In the genomic region with DNA sequence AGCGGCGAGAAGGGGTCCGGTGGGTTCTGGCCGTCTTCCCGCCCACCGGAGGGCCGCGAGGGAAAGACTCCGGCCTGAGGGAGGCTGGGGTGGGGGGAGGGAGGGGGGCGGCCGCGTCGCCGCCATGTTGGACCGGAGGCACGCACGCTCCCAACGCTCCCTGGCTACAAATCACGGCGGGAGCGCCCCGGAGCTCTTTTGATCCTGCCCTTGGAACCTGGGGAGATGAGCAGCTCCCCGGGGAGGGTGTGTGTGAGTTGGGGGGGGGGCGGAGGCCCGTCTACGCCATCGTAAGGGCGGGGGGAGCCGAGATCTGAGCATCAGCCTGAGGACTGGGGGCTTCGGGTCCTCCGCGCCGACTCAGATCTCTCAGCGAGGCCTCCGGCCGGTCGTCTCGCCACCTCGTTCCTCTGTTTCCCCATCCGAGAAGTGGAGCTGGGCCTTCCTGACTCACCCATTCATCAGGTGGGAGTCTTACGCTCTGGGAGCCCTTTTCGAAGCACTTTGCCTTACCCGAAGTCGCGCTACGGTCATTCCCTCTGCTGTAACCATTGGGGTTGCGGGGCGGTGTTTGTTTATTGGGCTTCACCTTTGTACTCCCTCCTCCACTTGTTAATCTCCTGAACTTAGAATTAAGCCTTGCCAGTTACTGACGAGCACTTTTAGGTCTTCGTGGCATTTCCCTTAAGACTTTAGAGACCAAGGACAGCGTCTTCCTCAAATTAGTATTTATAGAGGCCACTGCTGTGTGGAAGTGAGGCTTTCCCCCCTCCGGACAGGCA, we compare ENCODE assay signal across 8 mouse cellular contexts. TPM values are rescaled to one million over a fixed set of nuclear protein-coding genes. Genes with fewer than 3 reads are reported as not detected.
DNase-seq lines count a peak whose midpoint lies in the region; ATAC-seq and TF ChIP-seq lines count a peak whose summit lies in the region.

No protein-coding gene starts in this region.

- H3K36me3 ChIP-seq in heart, postnatal 0 days (replicated peaks; ENCODE audit: control insufficient read depth, insufficient read depth, low read length) = 0 out of 2 replicates have a peak, but pooled peaks cover 12% of the 10 kb centered on the region
- peaks cover 8% of the 10 kb centered on the region for H3K36me3 ChIP-seq in limb, embryonic 14.5 days (ENCODE audit: control insufficient read depth, insufficient read depth, low read length)

- H3K9ac ChIP-seq in heart, postnatal 0 days (replicated peaks; ENCODE audit: low read depth, low read length) = peak overlapping the region; percentile 95
- peak overlapping the region; percentile 81 for H3K9ac ChIP-seq in limb, embryonic 14.5 days (ENCODE audit: low read depth, low read length, severe bottlenecking)

- peak overlapping the region; percentile 97 for H3K27ac ChIP-seq in heart, postnatal 0 days (ENCODE audit: low read depth)
- peak overlapping the region; percentile 92 for H3K27ac ChIP-seq in limb, embryonic 14.5 days (replicated peaks; ENCODE audit: low read depth, low read length)
- peak overlapping the region; percentile 90 for H3K27ac ChIP-seq in olfactory bulb, adult 2 months (ENCODE audit: insufficient read depth, low read depth, low read length)

- H3K4me2 ChIP-seq in heart, postnatal 0 days (ENCODE audit: low read depth, low read length) = peak overlapping the region; percentile 98
- H3K4me2 ChIP-seq in limb, embryonic 14.5 days (replicated peaks; ENCODE audit: low read depth, low read length, severe bottlenecking) = peak overlapping the region; percentile 80

- TF ChIP-seq EP300 in heart, postnatal 0 days (IDR thresholded peaks at IDR 0.05; ENCODE audit: low read depth) = no peak

- no peaks in the 10 kb centered on the region for H3K9me3 ChIP-seq in heart, postnatal 0 days (replicated peaks; ENCODE audit: control insufficient read depth, low read length)
- H3K9me3 ChIP-seq in limb, embryonic 14.5 days (ENCODE audit: control insufficient read depth, low read length) = no peaks in the 10 kb centered on the region

- no peak for TF ChIP-seq POLR2A in limb, embryonic 14.5 days (IDR thresholded peaks at IDR 0.05; ENCODE audit: borderline replicate concordance, extremely low read depth, insufficient read depth, insufficient read length)
- TF ChIP-seq POLR2A in olfactory bulb, adult 2 months (IDR thresholded peaks at IDR 0.05; ENCODE audit: insufficient read depth, low read depth, low read length) = no peak

- H3K4me3 ChIP-seq in heart, postnatal 0 days (ENCODE audit: low read depth, low read length) = peak overlapping the region; percentile 99
- peak overlapping the region; percentile 86 for H3K4me3 ChIP-seq in limb, embryonic 14.5 days (replicated peaks; ENCODE audit: low read length)
- H3K4me3 ChIP-seq in olfactory bulb, adult 2 months (ENCODE audit: insufficient read depth, low read depth, low read length) = peak overlapping the region; percentile 71

- peak; percentile 84 for ATAC-seq in heart, postnatal 0 days (ENCODE audit: insufficient read depth, low read depth)
- ATAC-seq in limb, embryonic 14.5 days (ENCODE audit: low FRiP score, low read depth) = peak; percentile 84

- peaks cover 10% of the 10 kb centered on the region for H3K4me1 ChIP-seq in heart, postnatal 0 days (ENCODE audit: control insufficient read depth, insufficient read depth)
- H3K4me1 ChIP-seq in limb, embryonic 14.5 days (ENCODE audit: control insufficient read depth, insufficient read depth, low read length) = peaks cover 13% of the 10 kb centered on the region
- H3K4me1 ChIP-seq in olfactory bulb, adult 2 months (ENCODE audit: control insufficient read depth, insufficient read depth, low read length) = 0 out of 2 replicates have a peak, but pooled peaks cover 3% of the 10 kb centered on the region

- peak; percentile 28 for DNase-seq in cerebellum, adult 11 months
- DNase-seq in cerebellum, postnatal 4 days (ENCODE audit: low spot score in 2 of 2) = no peak
- peak; percentile 5 for DNase-seq in thymus, postnatal 14 days
- DNase-seq in thymus, adult 18-20 months = no peak
- DNase-seq in heart, postnatal 0 days (ENCODE audit: low spot score) = peak; percentile 46
- DNase-seq in limb, embryonic 14.5 days (ENCODE audit: low spot score) = peak; percentile 48
- DNase-seq in urinary bladder, postnatal 4 days (ENCODE audit: low spot score in 2 of 2) = no peak

- under 1% methylated on average over 40 of the region's 52 CpGs for WGBS in heart, postnatal 0 days
- WGBS in limb, embryonic 14.5 days = under 1% methylated on average over 29 of the region's 52 CpGs
- WGBS in olfactory bulb, adult 2 months = 1% methylated on average over 51 of the region's 52 CpGs

- peaks cover 7% of the 10 kb centered on the region; the same call in 1 of the 2 replicates for H3K27me3 ChIP-seq in heart, postnatal 0 days (ENCODE audit: control insufficient read depth, insufficient read depth, low read length)
- no peaks in the 10 kb centered on the region for H3K27me3 ChIP-seq in limb, embryonic 14.5 days (ENCODE audit: control insufficient read depth, insufficient read depth, low read length)

- TF ChIP-seq CTCF in heart, postnatal 0 days (IDR thresholded peaks at IDR 0.05; ENCODE audit: low read depth) = no peak
- TF ChIP-seq CTCF in olfactory bulb, adult 2 months (IDR thresholded peaks at IDR 0.05; ENCODE audit: insufficient read depth, low read depth, low read length) = no peak

RNA-seq across cellular contexts. Expression of gene Taf15, which starts 0.5 kb away (rescaled TPM):
- 1.6 and 6.0 TPM in 2 replicates for total RNA-seq in heart, postnatal 0 days (2014; rRNA removed; ENCODE audit: low replicate concordance)
- polyA plus RNA-seq in heart, postnatal 0 days (2015; fragmentation: Nextera tagmentation; extraction: Ambion mirVana) = 4.2 and 4.7 TPM in 2 replicates
- 60.0 and 103 TPM in 2 replicates for polyA plus RNA-seq in limb, embryonic 14.5 days (2012; rRNA removed)
- polyA plus RNA-seq in limb, embryonic 14.5 days (2014; fragmentation: Nextera tagmentation; extraction: Ambion mirVana) = 8.3 and 10.9 TPM in 2 replicates
- polyA plus RNA-seq in olfactory bulb, adult 2 months (2012; ENCODE audit: insufficient read depth, insufficient read length, low replicate concordance, missing spikeins) = not detected in 2 replicates

RNA-seq across cellular contexts. Expression of gene Mmp28, which starts 10.6 kb away (rescaled TPM):
- total RNA-seq in heart, postnatal 0 days (2014; rRNA removed; ENCODE audit: low replicate concordance) = 7.8 and 24.7 TPM in 2 replicates
- 3.7 and 4.3 TPM in 2 replicates for polyA plus RNA-seq in heart, postnatal 0 days (2015; fragmentation: Nextera tagmentation; extraction: Ambion mirVana)
- 4.6 and 5.7 TPM in 2 replicates for polyA plus RNA-seq in limb, embryonic 14.5 days (2012; rRNA removed)
- 2.4 and 3.6 TPM in 2 replicates for polyA plus RNA-seq in limb, embryonic 14.5 days (2014; fragmentation: Nextera tagmentation; extraction: Ambion mirVana)
- not detected in 2 replicates for polyA plus RNA-seq in olfactory bulb, adult 2 months (2012; ENCODE audit: insufficient read depth, insufficient read length, low replicate concordance, missing spikeins)

RNA-seq across cellular contexts. Expression of gene 1700020L24Rik, which starts 35.9 kb away (rescaled TPM):
- 4.2 TPM in 1 of 2 replicates, not detected in the other for total RNA-seq in heart, postnatal 0 days (2014; rRNA removed; ENCODE audit: low replicate concordance)
- polyA plus RNA-seq in heart, postnatal 0 days (2015; fragmentation: Nextera tagmentation; extraction: Ambion mirVana) = 0.81 and 1.1 TPM in 2 replicates
- 0.57 and 1.2 TPM in 2 replicates for polyA plus RNA-seq in limb, embryonic 14.5 days (2012; rRNA removed)
- polyA plus RNA-seq in limb, embryonic 14.5 days (2014; fragmentation: Nextera tagmentation; extraction: Ambion mirVana) = 0.33 and 0.39 TPM in 2 replicates
- not detected in 2 replicates for polyA plus RNA-seq in olfactory bulb, adult 2 months (2012; ENCODE audit: insufficient read depth, insufficient read length, low replicate concordance, missing spikeins)

RNA-seq across cellular contexts. Expression of gene Gas2l2, which starts 44.2 kb away (rescaled TPM):
- not detected in 2 replicates for total RNA-seq in heart, postnatal 0 days (2014; rRNA removed; ENCODE audit: low replicate concordance)
- polyA plus RNA-seq in heart, postnatal 0 days (2015; fragmentation: Nextera tagmentation; extraction: Ambion mirVana) = 0.15 TPM in 1 of 2 replicates, not detected in the other
- polyA plus RNA-seq in limb, embryonic 14.5 days (2012; rRNA removed) = 0.03 and 0.04 TPM in 2 replicates
- polyA plus RNA-seq in limb, embryonic 14.5 days (2014; fragmentation: Nextera tagmentation; extraction: Ambion mirVana) = not detected in 2 replicates
- not detected in 2 replicates for polyA plus RNA-seq in olfactory bulb, adult 2 months (2012; ENCODE audit: insufficient read depth, insufficient read length, low replicate concordance, missing spikeins)

RNA-seq across cellular contexts. Expression of gene Heatr9, which starts 48.5 kb away (rescaled TPM):
- not detected in 2 replicates for total RNA-seq in heart, postnatal 0 days (2014; rRNA removed; ENCODE audit: low replicate concordance)
- not detected in 2 replicates for polyA plus RNA-seq in heart, postnatal 0 days (2015; fragmentation: Nextera tagmentation; extraction: Ambion mirVana)
- polyA plus RNA-seq in limb, embryonic 14.5 days (2012; rRNA removed) = not detected in 2 replicates
- polyA plus RNA-seq in limb, embryonic 14.5 days (2014; fragmentation: Nextera tagmentation; extraction: Ambion mirVana) = not detected in 2 replicates
- not detected in 2 replicates for polyA plus RNA-seq in olfactory bulb, adult 2 months (2012; ENCODE audit: insufficient read depth, insufficient read length, low replicate concordance, missing spikeins)

Comparison
In these comparisons a context has a peak if more than half of its experiments do, and no peak if none do; other contexts are left out.
1. DNase-seq: peak in cerebellum, adult 11 months (single experiment), thymus, postnatal 14 days (single experiment), heart, postnatal 0 days (single experiment) and limb, embryonic 14.5 days (single experiment); none in cerebellum, postnatal 4 days (0 of 2), thymus, adult 18-20 months (0 of 2) and urinary bladder, postnatal 4 days (0 of 2).
2. Peak in every context shown above with its lines, with median percentiles within 50 percentile points of each other: H3K27ac ChIP-seq and H3K4me3 ChIP-seq.